In the genomic region with DNA sequence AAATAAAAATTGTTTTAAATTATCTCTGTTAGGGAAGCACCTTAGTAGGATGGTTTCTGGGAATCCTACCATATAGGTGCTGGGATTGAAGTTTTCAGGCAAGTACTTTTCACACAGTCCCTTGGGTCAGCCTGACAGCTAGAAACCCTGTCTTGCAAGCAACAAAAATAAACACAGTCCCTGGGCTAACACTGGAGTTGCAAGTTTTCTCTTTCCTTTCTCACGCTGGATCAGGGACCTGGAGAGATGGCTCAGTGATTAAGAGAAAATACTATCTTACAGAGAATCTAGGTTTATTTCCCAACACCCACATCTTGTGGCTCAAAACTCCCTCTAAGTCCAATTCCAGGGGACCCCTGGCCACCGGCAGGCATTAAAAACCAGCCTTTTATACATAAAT, we compare ENCODE assay signal across 10 mouse cellular contexts. TPM values are rescaled to one million over a fixed set of nuclear protein-coding genes. Genes with fewer than 3 reads are reported as not detected.
A peak's percentile ranks its signal among the peaks of the same experiment; 100 is the strongest.
DNase-seq lines count a peak whose midpoint lies in the region; ATAC-seq and TF ChIP-seq lines count a peak whose summit lies in the region.
"Had no signal": no experiment of that assay in that cellular context is flagged by ENCODE, and none has a peak within 500 bp of the region (broad histone marks: within the 10 kb centered on the region; RNA-seq: fewer than 3 reads in every experiment).

No protein-coding gene starts in this region.

- TF ChIP-seq CTCF in heart, postnatal 0 days (IDR thresholded peaks at IDR 0.05; ENCODE audit: low read depth), result no peak

- peak; percentile 20; the same call in 1 of the 2 replicates for ATAC-seq in heart, postnatal 0 days (ENCODE audit: insufficient read depth, low read depth)
- no peak for ATAC-seq in lung, embryonic 15.5 days (ENCODE audit: borderline replicate concordance, extremely low read depth, low FRiP score, low TSS enrichment)
- ATAC-seq in neural tube, embryonic 15.5 days (ENCODE audit: low FRiP score), result no peak
- ATAC-seq in midbrain, embryonic 11.5 days (ENCODE audit: low FRiP score), result no peak

- WGBS in heart, postnatal 0 days, result 22% methylated on average over 2 of the region's 2 CpGs
- WGBS in lung, embryonic 15.5 days, result 6% methylated on average over 2 of the region's 2 CpGs
- WGBS in neural tube, embryonic 15.5 days, result 38% methylated on average over 2 of the region's 2 CpGs
- WGBS in midbrain, embryonic 11.5 days, result 45% methylated on average over 2 of the region's 2 CpGs

- DNase-seq in heart, postnatal 0 days (ENCODE audit: low spot score), result peak; percentile 51
- DNase-seq in heart, adult 9 months (ENCODE audit: low spot score in 2 of 2), result no peak
- no peak for DNase-seq in lung, postnatal 36 days
- DNase-seq in fat pad, adult 2 months (ENCODE audit: extremely low read depth, low read depth, low spot score), result peak; percentile 79
- DNase-seq in spleen, adult 12 weeks (ENCODE audit: low spot score), result no peak
- no peak for DNase-seq in midbrain, embryonic 11.5 days (ENCODE audit: low spot score, missing footprints)
- DNase-seq: thymus, postnatal 4 days had no signal

- H3K27me3 ChIP-seq in heart, postnatal 0 days (ENCODE audit: control insufficient read depth, insufficient read depth, low read length), result no peaks in the 10 kb centered on the region
- no peaks in the 10 kb centered on the region for H3K27me3 ChIP-seq in lung, embryonic 15.5 days
- no peaks in the 10 kb centered on the region for H3K27me3 ChIP-seq in neural tube, embryonic 15.5 days (replicated peaks)
- no peaks in the 10 kb centered on the region for H3K27me3 ChIP-seq in midbrain, embryonic 11.5 days (ENCODE audit: control insufficient read depth, insufficient read depth, low read length)
- H3K27me3 ChIP-seq: neural tube, embryonic 12.5 days had no signal

- H3K4me1 ChIP-seq in heart, postnatal 0 days (ENCODE audit: control insufficient read depth, insufficient read depth), result peaks cover 55% of the 10 kb centered on the region
- H3K4me1 ChIP-seq in lung, embryonic 15.5 days, result peaks cover 46% of the 10 kb centered on the region
- H3K4me1 ChIP-seq in neural tube, embryonic 15.5 days, result peaks cover 12% of the 10 kb centered on the region
- no peaks in the 10 kb centered on the region for H3K4me1 ChIP-seq in midbrain, embryonic 11.5 days (ENCODE audit: control insufficient read depth, insufficient read depth, low read length)
- H3K4me1 ChIP-seq: neural tube, embryonic 12.5 days had no signal

- TF ChIP-seq EP300 in heart, postnatal 0 days (IDR thresholded peaks at IDR 0.05; ENCODE audit: low read depth), result peak; percentile 31

- H3K9ac ChIP-seq in heart, postnatal 0 days (replicated peaks; ENCODE audit: low read depth, low read length), result no peak overlapping the region
- no peak overlapping the region for H3K9ac ChIP-seq in lung, embryonic 15.5 days
- no peak overlapping the region for H3K9ac ChIP-seq in neural tube, embryonic 15.5 days (replicated peaks)
- H3K9ac ChIP-seq in midbrain, embryonic 11.5 days (ENCODE audit: low read length), result no peak overlapping the region
- H3K9ac ChIP-seq: neural tube, embryonic 12.5 days had no signal

- peak overlapping the region; percentile 94 for H3K27ac ChIP-seq in heart, postnatal 0 days (ENCODE audit: low read depth)
- peak overlapping the region; percentile 78 for H3K27ac ChIP-seq in lung, embryonic 15.5 days
- H3K27ac ChIP-seq in neural tube, embryonic 15.5 days (replicated peaks), result peak overlapping the region; percentile 34
- H3K27ac ChIP-seq in midbrain, embryonic 11.5 days (ENCODE audit: low read depth, low read length), result no peak overlapping the region
- H3K27ac ChIP-seq: neural tube, embryonic 12.5 days had no signal

- H3K9me3 ChIP-seq in heart, postnatal 0 days (replicated peaks; ENCODE audit: control insufficient read depth, low read length), result no peaks in the 10 kb centered on the region
- no peaks in the 10 kb centered on the region for H3K9me3 ChIP-seq in lung, embryonic 15.5 days
- H3K9me3 ChIP-seq in neural tube, embryonic 15.5 days (replicated peaks), result no peaks in the 10 kb centered on the region
- H3K9me3 ChIP-seq in midbrain, embryonic 11.5 days (ENCODE audit: control insufficient read depth, low read length), result no peaks in the 10 kb centered on the region
- H3K9me3 ChIP-seq: neural tube, embryonic 12.5 days had no signal

- peaks cover 25% of the 10 kb centered on the region for H3K36me3 ChIP-seq in heart, postnatal 0 days (replicated peaks; ENCODE audit: control insufficient read depth, insufficient read depth, low read length)
- peaks cover 41% of the 10 kb centered on the region for H3K36me3 ChIP-seq in lung, embryonic 15.5 days
- H3K36me3 ChIP-seq in neural tube, embryonic 15.5 days, result peaks cover 37% of the 10 kb centered on the region
- H3K36me3 ChIP-seq in midbrain, embryonic 11.5 days (ENCODE audit: control insufficient read depth, insufficient read depth, low read length), result peaks cover 15% of the 10 kb centered on the region; the same call in 1 of the 2 replicates

- H3K4me3 ChIP-seq in heart, postnatal 0 days (ENCODE audit: low read depth, low read length), result no peak overlapping the region
- H3K4me3 ChIP-seq in lung, embryonic 15.5 days, result no peak overlapping the region
- no peak overlapping the region for H3K4me3 ChIP-seq in neural tube, embryonic 15.5 days (replicated peaks)
- H3K4me3 ChIP-seq in midbrain, embryonic 11.5 days (ENCODE audit: low read depth, low read length), result no peak overlapping the region
- H3K4me3 ChIP-seq: neural tube, embryonic 12.5 days had no signal

- peak overlapping the region; percentile 43 for H3K4me2 ChIP-seq in heart, postnatal 0 days (ENCODE audit: low read depth, low read length)
- H3K4me2 ChIP-seq in lung, embryonic 15.5 days, result no peak overlapping the region
- H3K4me2 ChIP-seq in neural tube, embryonic 15.5 days, result no peak overlapping the region
- no peak overlapping the region for H3K4me2 ChIP-seq in midbrain, embryonic 11.5 days
- H3K4me2 ChIP-seq: neural tube, embryonic 12.5 days had no signal

RNA-seq across cellular contexts. Expression of gene Micall1, which starts 11.6 kb away (rescaled TPM):
- total RNA-seq in heart, postnatal 0 days (2014; rRNA removed; ENCODE audit: low replicate concordance), result 45.9 and 52.9 TPM in 2 replicates
- 13.2 and 19.0 TPM in 2 replicates for polyA plus RNA-seq in heart, postnatal 0 days (2015; fragmentation: Nextera tagmentation; extraction: Ambion mirVana)
- 7.5 and 8.8 TPM in 2 replicates for polyA plus RNA-seq in lung, embryonic 15.5 days (2015; fragmentation: Nextera tagmentation; extraction: Ambion mirVana)
- polyA plus RNA-seq in neural tube, embryonic 15.5 days (2015; fragmentation: Nextera tagmentation; extraction: Ambion mirVana), result 11.6 and 12.2 TPM in 2 replicates
- 5.2 and 5.4 TPM in 2 replicates for polyA plus RNA-seq in midbrain, embryonic 11.5 days (2014; fragmentation: Nextera tagmentation; extraction: Ambion mirVana)

RNA-seq across cellular contexts. Expression of gene Eif3l, which starts 22.2 kb away (rescaled TPM):
- total RNA-seq in heart, postnatal 0 days (2014; rRNA removed; ENCODE audit: low replicate concordance), result 183 and 210 TPM in 2 replicates
- polyA plus RNA-seq in heart, postnatal 0 days (2015; fragmentation: Nextera tagmentation; extraction: Ambion mirVana), result 114 and 123 TPM in 2 replicates
- 223 and 225 TPM in 2 replicates for polyA plus RNA-seq in lung, embryonic 15.5 days (2015; fragmentation: Nextera tagmentation; extraction: Ambion mirVana)
- 164 and 193 TPM in 2 replicates for polyA plus RNA-seq in neural tube, embryonic 15.5 days (2015; fragmentation: Nextera tagmentation; extraction: Ambion mirVana)
- polyA plus RNA-seq in midbrain, embryonic 11.5 days (2014; fragmentation: Nextera tagmentation; extraction: Ambion mirVana), result 242 and 251 TPM in 2 replicates

RNA-seq across cellular contexts. Expression of gene Ankrd54, which starts 34.4 kb away (rescaled TPM):
- 20.9 and 27.1 TPM in 2 replicates for total RNA-seq in heart, postnatal 0 days (2014; rRNA removed; ENCODE audit: low replicate concordance)
- 14.1 and 15.6 TPM in 2 replicates for polyA plus RNA-seq in heart, postnatal 0 days (2015; fragmentation: Nextera tagmentation; extraction: Ambion mirVana)
- polyA plus RNA-seq in lung, embryonic 15.5 days (2015; fragmentation: Nextera tagmentation; extraction: Ambion mirVana), result 57.0 and 61.0 TPM in 2 replicates
- 52.4 and 52.8 TPM in 2 replicates for polyA plus RNA-seq in neural tube, embryonic 15.5 days (2015; fragmentation: Nextera tagmentation; extraction: Ambion mirVana)
- polyA plus RNA-seq in midbrain, embryonic 11.5 days (2014; fragmentation: Nextera tagmentation; extraction: Ambion mirVana), result 52.7 and 53.5 TPM in 2 replicates

RNA-seq across cellular contexts. Expression of gene Polr2f, which starts 43.7 kb away (rescaled TPM):
- total RNA-seq in heart, postnatal 0 days (2014; rRNA removed; ENCODE audit: low replicate concordance), result 50.2 and 84.8 TPM in 2 replicates
- polyA plus RNA-seq in heart, postnatal 0 days (2015; fragmentation: Nextera tagmentation; extraction: Ambion mirVana), result 271 and 286 TPM in 2 replicates
- polyA plus RNA-seq in lung, embryonic 15.5 days (2015; fragmentation: Nextera tagmentation; extraction: Ambion mirVana), result 240 and 281 TPM in 2 replicates
- 248 and 249 TPM in 2 replicates for polyA plus RNA-seq in neural tube, embryonic 15.5 days (2015; fragmentation: Nextera tagmentation; extraction: Ambion mirVana)
- polyA plus RNA-seq in midbrain, embryonic 11.5 days (2014; fragmentation: Nextera tagmentation; extraction: Ambion mirVana), result 354 and 362 TPM in 2 replicates

RNA-seq across cellular contexts. Expression of gene 1700088E04Rik, which starts 43.9 kb away (rescaled TPM):
- 2.2 TPM in 1 of 2 replicates, not detected in the other for total RNA-seq in heart, postnatal 0 days (2014; rRNA removed; ENCODE audit: low replicate concordance)
- 8.8 and 10.7 TPM in 2 replicates for polyA plus RNA-seq in heart, postnatal 0 days (2015; fragmentation: Nextera tagmentation; extraction: Ambion mirVana)
- polyA plus RNA-seq in lung, embryonic 15.5 days (2015; fragmentation: Nextera tagmentation; extraction: Ambion mirVana), result 9.9 and 10.8 TPM in 2 replicates
- 11.3 and 12.6 TPM in 2 replicates for polyA plus RNA-seq in neural tube, embryonic 15.5 days (2015; fragmentation: Nextera tagmentation; extraction: Ambion mirVana)
- polyA plus RNA-seq in midbrain, embryonic 11.5 days (2014; fragmentation: Nextera tagmentation; extraction: Ambion mirVana), result 9.5 and 10.2 TPM in 2 replicates

Comparison
In these comparisons a context has a peak if more than half of its experiments do, and no peak if none do; other contexts are left out.
1. DNase-seq: peak in heart, postnatal 0 days (single experiment) and fat pad, adult 2 months (single experiment); none in heart, adult 9 months (0 of 2), lung, postnatal 36 days (single experiment), spleen, adult 12 weeks (single experiment) and midbrain, embryonic 11.5 days (single experiment).